Mouse (Mus musculus): ENCODE measurements around the gene Zfp36.

Zfp36 gene

GRCm38 (mm10) chr7:28384162-28384561 is 4.1 kb upstream of the Zfp36 start:
- peak; percentile 52 to 58 for DNase-seq (ENCODE audit: low spot score in 2 of 2)

GRCm38 (mm10) chr7:28383606-28384005 is 3.6 kb upstream of the Zfp36 start:
- no peak for DNase-seq (ENCODE audit: low spot score in 2 of 2)

- peak; percentile 94 to 95 for DNase-seq (ENCODE audit: low spot score in 2 of 2)
Observed at GRCm38 (mm10) chr7:28382981-28383396, 2.9 kb upstream of the Zfp36 start.

- DNase-seq (ENCODE audit: low spot score in 2 of 2) = peak in 1 of 2 experiments; percentile 81
Observed at GRCm38 (mm10) chr7:28382347-28382951, 2.4 kb upstream of the Zfp36 start.

- DNase-seq (ENCODE audit: low spot score in 2 of 2) = peak; percentile 94 to 96
Observed at GRCm38 (mm10) chr7:28381938-28382337, 1.9 kb upstream of the Zfp36 start.

GRCm38 (mm10) chr7:28381017-28381790 is 1.2 kb upstream of the Zfp36 start:
- peak; percentile 95 to 96 for DNase-seq (ENCODE audit: low spot score in 2 of 2)

- DNase-seq (ENCODE audit: low spot score in 2 of 2) = peak; percentile 95 to 97
Observed at GRCm38 (mm10) chr7:28378769-28379651, 1.0 kb downstream of the Zfp36 start.

- peak; percentile 67 to 71 for DNase-seq (ENCODE audit: low spot score in 2 of 2)
Observed at GRCm38 (mm10) chr7:28378066-28378690, 1.9 kb downstream of the Zfp36 start.

GRCm38 (mm10) chr7:28377190-28378065 is 2.6 kb downstream of the Zfp36 start:
- DNase-seq (ENCODE audit: low spot score in 2 of 2) = peak; percentile 29

- peak; percentile 66 to 81 for DNase-seq (ENCODE audit: low spot score in 2 of 2)
Observed at GRCm38 (mm10) chr7:28376011-28376771, 3.9 kb downstream of the Zfp36 start.

- peak; percentile 87 to 91 for DNase-seq (ENCODE audit: low spot score in 2 of 2)
Observed at GRCm38 (mm10) chr7:28375176-28375921, 4.7 kb downstream of the Zfp36 start.

GRCm38 (mm10) chr7:28374647-28375046 is 5.4 kb downstream of the Zfp36 start:
- DNase-seq (ENCODE audit: low spot score in 2 of 2) = no peak

- no peak for DNase-seq (ENCODE audit: low spot score in 2 of 2)
Observed at GRCm38 (mm10) chr7:28373891-28374495, 6.1 kb downstream of the Zfp36 start.

- DNase-seq (ENCODE audit: low spot score in 2 of 2) = peak; percentile 87 to 88
Observed at GRCm38 (mm10) chr7:28373131-28373581, 6.9 kb downstream of the Zfp36 start.

GRCm38 (mm10) chr7:28372251-28373108 is 7.6 kb downstream of the Zfp36 start, which contains the start of gene Plekhg2:
Gene Plekhg2, minus strand, starts transcription at chr7:28372599.
- peak; percentile 97 to 98 for DNase-seq (ENCODE audit: low spot score in 2 of 2)

- DNase-seq (ENCODE audit: low spot score in 2 of 2) = no peak
Observed at GRCm38 (mm10) chr7:28371514-28371989, 8.5 kb downstream of the Zfp36 start.

GRCm38 (mm10) chr7:28370977-28371513 is 9.0 kb downstream of the Zfp36 start:
- DNase-seq (ENCODE audit: low spot score in 2 of 2) = no peak
